Mouse (Mus musculus): ENCODE data around the gene Map2k5. TPM values are rescaled to one million over a fixed set of nuclear protein-coding genes. Genes with fewer than 3 reads are reported as not detected.

Map2k5 gene
- total RNA-seq, 4 experiments from 2014 or later: 32.2 to 34.9 (median 34.5) TPM

GRCm38 (mm10) chr9:63341761-63342160 is 35.9 kb downstream of the Map2k5 start:
- no peak for DNase-seq (ENCODE audit: low spot score in 2 of 2)

- no peak for DNase-seq (ENCODE audit: low spot score in 2 of 2)
These were observed 38.4 kb downstream of the Map2k5 start for GRCm38 (mm10) chr9:63339256-63339655.

GRCm38 (mm10) chr9:63338716-63339115 is 39.0 kb downstream of the Map2k5 start:
- DNase-seq (ENCODE audit: low spot score in 2 of 2): no peak

GRCm38 (mm10) chr9:63335816-63336215 is 41.9 kb downstream of the Map2k5 start:
- DNase-seq (ENCODE audit: low spot score in 2 of 2): no peak

GRCm38 (mm10) chr9:63333074-63333473 is 44.6 kb downstream of the Map2k5 start:
- no peak for DNase-seq (ENCODE audit: low spot score in 2 of 2)

- no peak for DNase-seq (ENCODE audit: low spot score in 2 of 2)
These were observed 46.5 kb downstream of the Map2k5 start for GRCm38 (mm10) chr9:63331246-63331645.

GRCm38 (mm10) chr9:63328958-63329685 is 48.6 kb downstream of the Map2k5 start:
- DNase-seq (ENCODE audit: low spot score in 2 of 2): no peak

- DNase-seq (ENCODE audit: low spot score in 2 of 2): no peak
These were observed 62.5 kb downstream of the Map2k5 start for GRCm38 (mm10) chr9:63315231-63315630.

- DNase-seq (ENCODE audit: low spot score in 2 of 2): no peak
These were observed 63.6 kb downstream of the Map2k5 start for GRCm38 (mm10) chr9:63314126-63314525.

- no peak for DNase-seq (ENCODE audit: low spot score in 2 of 2)
These were observed 67.7 kb downstream of the Map2k5 start for GRCm38 (mm10) chr9:63309956-63310355.

GRCm38 (mm10) chr9:63309008-63309407 is 68.7 kb downstream of the Map2k5 start:
- no peak for DNase-seq (ENCODE audit: low spot score in 2 of 2)

GRCm38 (mm10) chr9:63308441-63308840 is 69.3 kb downstream of the Map2k5 start:
- DNase-seq (ENCODE audit: low spot score in 2 of 2): no peak

GRCm38 (mm10) chr9:63302511-63302910 is 75.2 kb downstream of the Map2k5 start:
- no peak for DNase-seq (ENCODE audit: low spot score in 2 of 2)

GRCm38 (mm10) chr9:63298656-63299055 is 79.0 kb downstream of the Map2k5 start:
- no peak for DNase-seq (ENCODE audit: low spot score in 2 of 2)

- DNase-seq (ENCODE audit: low spot score in 2 of 2): peak; percentile 31 to 34
These were observed 82.1 kb downstream of the Map2k5 start for GRCm38 (mm10) chr9:63295551-63295958.

- DNase-seq (ENCODE audit: low spot score in 2 of 2): no peak
These were observed 82.9 kb downstream of the Map2k5 start for GRCm38 (mm10) chr9:63294846-63295245.

GRCm38 (mm10) chr9:63293781-63294480 is 83.8 kb downstream of the Map2k5 start:
- DNase-seq (ENCODE audit: low spot score in 2 of 2): no peak

- DNase-seq (ENCODE audit: low spot score in 2 of 2): no peak
These were observed 89.0 kb downstream of the Map2k5 start for GRCm38 (mm10) chr9:63288676-63289075.

- no peak for DNase-seq (ENCODE audit: low spot score in 2 of 2)
These were observed 93.3 kb downstream of the Map2k5 start for GRCm38 (mm10) chr9:63284392-63284791.

GRCm38 (mm10) chr9:63281996-63282395 is 95.7 kb downstream of the Map2k5 start:
- no peak for DNase-seq (ENCODE audit: low spot score in 2 of 2)

GRCm38 (mm10) chr9:63281086-63281485 is 96.6 kb downstream of the Map2k5 start:
- no peak for DNase-seq (ENCODE audit: low spot score in 2 of 2)

- no peak for DNase-seq (ENCODE audit: low spot score in 2 of 2)
These were observed 103.9 kb downstream of the Map2k5 start for GRCm38 (mm10) chr9:63273781-63274180.

- no peak for DNase-seq (ENCODE audit: low spot score in 2 of 2)
These were observed 107.9 kb downstream of the Map2k5 start for GRCm38 (mm10) chr9:63269839-63270238.

Measured in layer of hippocampus, adult 8-10 months (tissue).